Mouse (Mus musculus): Measurements from ENCODE around the gene Mlkl. TPM values are rescaled to one million over a fixed set of nuclear protein-coding genes. Genes with fewer than 3 reads are reported as not detected.
A peak's percentile ranks its signal among the peaks of the same experiment; 100 is the strongest.

The Mlkl gene
- polyA plus RNA-seq (2015; fragmentation: Nextera tagmentation; extraction: Ambion mirVana): 0.69 and 0.72 TPM in 2 replicates

- under 1% methylated on average over 29 of the region's 29 CpGs for WGBS
- H3K36me3 ChIP-seq: no peaks in the 10 kb centered on the region
- H3K27ac ChIP-seq: no peak within 1 kb of the TSS
- peaks cover 51% of the 10 kb centered on the region for H3K27me3 ChIP-seq
- no peaks in the 10 kb centered on the region for H3K9me3 ChIP-seq
- H3K4me3 ChIP-seq: peak within 1 kb of the TSS; percentile 46
- peak within 1 kb of the TSS; percentile 55 for H3K9ac ChIP-seq
- ATAC-seq (ENCODE audit: insufficient number of reproducible peaks, insufficient read depth, low FRiP score, low TSS enrichment, low read depth): no peak
- H3K4me2 ChIP-seq: peak within 1 kb of the TSS; percentile 76
- H3K4me1 ChIP-seq: peaks cover 12% of the 10 kb centered on the region
Observed at GRCm38 (mm10) chr8:111337890-111338347, at the start of gene Mlkl. Gene Mlkl, minus strand, starts transcription at chr8:111338177.

- H3K27me3 ChIP-seq: peaks cover 36% of the 10 kb centered on the region
- no peak overlapping the region for H3K27ac ChIP-seq
- WGBS: 67% methylated on average over 9 of the region's 9 CpGs
- no peaks in the 10 kb centered on the region for H3K4me1 ChIP-seq
- no peak overlapping the region for H3K4me3 ChIP-seq
- H3K4me2 ChIP-seq: no peak overlapping the region
- no peak for ATAC-seq (ENCODE audit: insufficient number of reproducible peaks, insufficient read depth, low FRiP score, low TSS enrichment, low read depth)
- no peaks in the 10 kb centered on the region for H3K9me3 ChIP-seq
- H3K36me3 ChIP-seq: no peaks in the 10 kb centered on the region
- H3K9ac ChIP-seq: no peak overlapping the region
Observed at GRCm38 (mm10) chr8:111385915-111386314, 47.9 kb upstream of the Mlkl start.

GRCm38 (mm10) chr8:111384628-111385027 is 46.7 kb upstream of the Mlkl start:
- Histone ChIP-seq H3K27ac (no peak overlapping the region), H3K9ac (no peak overlapping the region), H3K36me3 (no peaks in the 10 kb centered on the region), H3K4me1 (no peaks in the 10 kb centered on the region), H3K27me3 (peaks cover 25% of the 10 kb centered on the region), H3K4me2 (no peak overlapping the region), H3K4me3 (no peak overlapping the region), H3K9me3 (no peaks in the 10 kb centered on the region)
- WGBS: 43% methylated on average over 2 of the region's 2 CpGs
- ATAC-seq (ENCODE audit: insufficient number of reproducible peaks, insufficient read depth, low FRiP score, low TSS enrichment, low read depth): no peak

- Histone ChIP-seq H3K9ac (no peak overlapping the region), H3K4me3 (no peak overlapping the region), H3K36me3 (no peaks in the 10 kb centered on the region), H3K27me3 (no peaks in the 10 kb centered on the region), H3K4me2 (no peak overlapping the region), H3K9me3 (no peaks in the 10 kb centered on the region), H3K4me1 (0 out of 2 replicates have a peak, but pooled peaks cover 3% of the 10 kb centered on the region), H3K27ac (no peak overlapping the region; the same call in 1 of the 2 replicates)
- ATAC-seq (ENCODE audit: insufficient number of reproducible peaks, insufficient read depth, low FRiP score, low TSS enrichment, low read depth): no peak
- 26% methylated on average over 6 of the region's 6 CpGs for WGBS
Observed at GRCm38 (mm10) chr8:111375192-111375591, 37.2 kb upstream of the Mlkl start.

- Histone ChIP-seq H3K4me1 (no peaks in the 10 kb centered on the region; the same call in 1 of the 2 replicates), H3K4me3 (no peak overlapping the region)
- no peak for ATAC-seq (ENCODE audit: insufficient number of reproducible peaks, insufficient read depth, low FRiP score, low TSS enrichment, low read depth)
Observed at GRCm38 (mm10) chr8:111369711-111370110, 31.7 kb upstream of the Mlkl start.

GRCm38 (mm10) chr8:111367350-111367749 is 29.4 kb upstream of the Mlkl start:
- no peak overlapping the region for H3K27ac ChIP-seq
- no peak for ATAC-seq (ENCODE audit: insufficient number of reproducible peaks, insufficient read depth, low FRiP score, low TSS enrichment, low read depth)
- H3K4me1 ChIP-seq: no peaks in the 10 kb centered on the region; the same call in 1 of the 2 replicates
- no peaks in the 10 kb centered on the region for H3K36me3 ChIP-seq
- H3K9me3 ChIP-seq: no peaks in the 10 kb centered on the region
- no peak overlapping the region for H3K4me3 ChIP-seq
- H3K4me2 ChIP-seq: peak overlapping the region; percentile 41; the same call in 1 of the 2 replicates
- H3K9ac ChIP-seq: no peak overlapping the region
- WGBS: 76% methylated on average over 8 of the region's 8 CpGs
- H3K27me3 ChIP-seq: peaks cover 11% of the 10 kb centered on the region; the same call in 1 of the 2 replicates

More at GRCm38 (mm10) chr8:111369711-111370110, 31.7 kb upstream of the Mlkl start:
- Histone ChIP-seq H3K4me2 (no peak overlapping the region), H3K9me3 (no peaks in the 10 kb centered on the region), H3K27me3 (peaks cover 11% of the 10 kb centered on the region; the same call in 1 of the 2 replicates), H3K36me3 (no peaks in the 10 kb centered on the region), H3K9ac (no peak overlapping the region), H3K27ac (no peak overlapping the region)
- WGBS: 86% methylated on average over 9 of the region's 9 CpGs

GRCm38 (mm10) chr8:111366610-111367234 is 28.7 kb upstream of the Mlkl start:
- H3K9ac ChIP-seq: no peak overlapping the region
- no peak overlapping the region for H3K4me3 ChIP-seq

GRCm38 (mm10) chr8:111363489-111363888 is 25.5 kb upstream of the Mlkl start:
- no peak overlapping the region for H3K9ac ChIP-seq
- H3K4me1 ChIP-seq: no peaks in the 10 kb centered on the region; the same call in 1 of the 2 replicates
- WGBS: 79% methylated on average over 8 of the region's 8 CpGs
- no peak overlapping the region for H3K4me2 ChIP-seq
- no peak overlapping the region for H3K4me3 ChIP-seq
- no peak for ATAC-seq (ENCODE audit: insufficient number of reproducible peaks, insufficient read depth, low FRiP score, low TSS enrichment, low read depth)
- no peak overlapping the region for H3K27ac ChIP-seq
- no peaks in the 10 kb centered on the region for H3K36me3 ChIP-seq
- H3K27me3 ChIP-seq: peaks cover 11% of the 10 kb centered on the region; the same call in 1 of the 2 replicates
- no peaks in the 10 kb centered on the region for H3K9me3 ChIP-seq

More at GRCm38 (mm10) chr8:111366610-111367234, 28.7 kb upstream of the Mlkl start:
- H3K4me2 ChIP-seq: peak overlapping the region; percentile 41
- WGBS: 35% methylated on average over 14 of the region's 14 CpGs
- no peak for ATAC-seq (ENCODE audit: insufficient number of reproducible peaks, insufficient read depth, low FRiP score, low TSS enrichment, low read depth)
- no peaks in the 10 kb centered on the region for H3K36me3 ChIP-seq
- peaks cover 11% of the 10 kb centered on the region; the same call in 1 of the 2 replicates for H3K27me3 ChIP-seq
- H3K9me3 ChIP-seq: no peaks in the 10 kb centered on the region
- no peak overlapping the region for H3K27ac ChIP-seq
- H3K4me1 ChIP-seq: no peaks in the 10 kb centered on the region; the same call in 1 of the 2 replicates

GRCm38 (mm10) chr8:111360579-111361209 is 22.7 kb upstream of the Mlkl start:
- WGBS: 55% methylated on average over 7 of the region's 7 CpGs
- no peak overlapping the region for H3K9ac ChIP-seq
- no peaks in the 10 kb centered on the region; the same call in 1 of the 2 replicates for H3K4me1 ChIP-seq
- no peak for ATAC-seq (ENCODE audit: insufficient number of reproducible peaks, insufficient read depth, low FRiP score, low TSS enrichment, low read depth)
- no peaks in the 10 kb centered on the region for H3K9me3 ChIP-seq
- no peak overlapping the region for H3K4me3 ChIP-seq
- H3K36me3 ChIP-seq: no peaks in the 10 kb centered on the region
- no peak overlapping the region for H3K4me2 ChIP-seq
- peaks cover 9% of the 10 kb centered on the region; the same call in 1 of the 2 replicates for H3K27me3 ChIP-seq
- H3K27ac ChIP-seq: no peak overlapping the region

GRCm38 (mm10) chr8:111359936-111360335 is 22.0 kb upstream of the Mlkl start:
- Histone ChIP-seq H3K4me2 (no peak overlapping the region), H3K4me1 (no peaks in the 10 kb centered on the region; the same call in 1 of the 2 replicates), H3K27me3 (peaks cover 3% of the 10 kb centered on the region; the same call in 1 of the 2 replicates), H3K9me3 (no peaks in the 10 kb centered on the region), H3K27ac (no peak overlapping the region), H3K9ac (no peak overlapping the region), H3K36me3 (no peaks in the 10 kb centered on the region), H3K4me3 (no peak overlapping the region)
- WGBS: 64% methylated on average over 5 of the region's 5 CpGs
- no peak for ATAC-seq (ENCODE audit: insufficient number of reproducible peaks, insufficient read depth, low FRiP score, low TSS enrichment, low read depth)

- no peaks in the 10 kb centered on the region for H3K27me3 ChIP-seq
- no peak for ATAC-seq (ENCODE audit: insufficient number of reproducible peaks, insufficient read depth, low FRiP score, low TSS enrichment, low read depth)
- no peak overlapping the region for H3K4me3 ChIP-seq
- H3K36me3 ChIP-seq: no peaks in the 10 kb centered on the region
- 85% methylated on average over 1 of the region's 1 CpGs for WGBS
- H3K9ac ChIP-seq: no peak overlapping the region
- no peaks in the 10 kb centered on the region for H3K9me3 ChIP-seq
- H3K4me2 ChIP-seq: no peak overlapping the region
- H3K27ac ChIP-seq: no peak overlapping the region
- H3K4me1 ChIP-seq: no peaks in the 10 kb centered on the region; the same call in 1 of the 2 replicates
Observed at GRCm38 (mm10) chr8:111358905-111359304, 20.9 kb upstream of the Mlkl start.

All from embryonic facial prominence, embryonic 13.5 days (tissue).